Mouse (Mus musculus): Measurements from ENCODE around the gene 9430015G10Rik.

- no peak for TF ChIP-seq CTCF (IDR thresholded peaks at IDR 0.05; ENCODE audit: control insufficient read depth, insufficient read depth, insufficient read length)
- no peak for TF ChIP-seq MAX (IDR thresholded peaks at IDR 0.05)
- no peak for TF ChIP-seq USF1 (IDR thresholded peaks at IDR 0.05; ENCODE audit: low read depth)
- TF ChIP-seq MYOG (IDR thresholded peaks at IDR 0.05; ENCODE audit: control insufficient read depth, extremely low read depth, insufficient read length) = no peak
- no peak for TF ChIP-seq MYOD1 (IDR thresholded peaks at IDR 0.05; ENCODE audit: control insufficient read depth, insufficient read length, low read depth)
These were observed 56.7 kb downstream of the 9430015G10Rik start for GRCm38 (mm10) chr4:156166477-156166876.
